Mouse (Mus musculus): ENCODE measurements around the gene Ppp1r9a. TPM values are rescaled to one million over a fixed set of nuclear protein-coding genes. Genes with fewer than 3 reads are reported as not detected.

Ppp1r9a gene
- total and polyA plus RNA-seq, 2 experiments from 2014 or later, result 39.1 to 85.5 TPM

- no peak overlapping the region for H3K4me2 ChIP-seq (ENCODE audit: low read depth)
- H3K27ac ChIP-seq (ENCODE audit: low read depth, low read length), result no peak overlapping the region
- TF ChIP-seq CTCF (IDR thresholded peaks at IDR 0.05; ENCODE audit: low read depth), result no peak
- ATAC-seq (no peak), DNase-seq (no peak)
- H3K9ac ChIP-seq, result no peak overlapping the region
- H3K4me3 ChIP-seq (ENCODE audit: low read depth, low read length), result no peak overlapping the region
- H3K9me3 ChIP-seq (ENCODE audit: low read length), result no peaks in the 10 kb centered on the region
- 93% methylated on average over 5 of the region's 5 CpGs for WGBS
- no peaks in the 10 kb centered on the region for H3K4me1 ChIP-seq (ENCODE audit: insufficient read depth)
- H3K27me3 ChIP-seq (ENCODE audit: insufficient read depth, low read length), result no peaks in the 10 kb centered on the region
- no peaks in the 10 kb centered on the region for H3K36me3 ChIP-seq (ENCODE audit: insufficient read depth)
These were observed 130.4 kb downstream of the Ppp1r9a start for GRCm38 (mm10) chr6:5032986-5033633.

- H3K4me1 ChIP-seq (ENCODE audit: insufficient read depth), result no peaks in the 10 kb centered on the region
- no peak overlapping the region for H3K4me3 ChIP-seq (ENCODE audit: low read depth, low read length)
- DNase-seq, result peak; percentile 6
- no peak overlapping the region for H3K27ac ChIP-seq (ENCODE audit: low read depth, low read length)
- H3K9ac ChIP-seq, result no peak overlapping the region
- no peaks in the 10 kb centered on the region for H3K9me3 ChIP-seq (ENCODE audit: low read length)
- H3K27me3 ChIP-seq (ENCODE audit: insufficient read depth, low read length), result no peaks in the 10 kb centered on the region
- no peak for ATAC-seq
- WGBS, result 62% methylated on average over 4 of the region's 4 CpGs
- no peak overlapping the region for H3K4me2 ChIP-seq (ENCODE audit: low read depth)
- TF ChIP-seq CTCF (IDR thresholded peaks at IDR 0.05; ENCODE audit: low read depth), result no peak
- no peaks in the 10 kb centered on the region for H3K36me3 ChIP-seq (ENCODE audit: insufficient read depth)
These were observed 134.5 kb downstream of the Ppp1r9a start for GRCm38 (mm10) chr6:5037225-5037624.

GRCm38 (mm10) chr6:5038140-5038749, 135.5 kb downstream of the Ppp1r9a start:
- no peak overlapping the region for H3K4me3 ChIP-seq (ENCODE audit: low read depth, low read length)
- no peaks in the 10 kb centered on the region for H3K27me3 ChIP-seq (ENCODE audit: insufficient read depth, low read length)
- no peaks in the 10 kb centered on the region for H3K4me1 ChIP-seq (ENCODE audit: insufficient read depth)
- no peak for TF ChIP-seq CTCF (IDR thresholded peaks at IDR 0.05; ENCODE audit: low read depth)
- 77% methylated on average over 2 of the region's 2 CpGs for WGBS
- ATAC-seq (no peak), DNase-seq (no peak)
- no peak overlapping the region for H3K4me2 ChIP-seq (ENCODE audit: low read depth)
- no peak overlapping the region for H3K9ac ChIP-seq
- H3K27ac ChIP-seq (ENCODE audit: low read depth, low read length), result no peak overlapping the region
- H3K36me3 ChIP-seq (ENCODE audit: insufficient read depth), result no peaks in the 10 kb centered on the region
- H3K9me3 ChIP-seq (ENCODE audit: low read length), result no peaks in the 10 kb centered on the region

DNA sequence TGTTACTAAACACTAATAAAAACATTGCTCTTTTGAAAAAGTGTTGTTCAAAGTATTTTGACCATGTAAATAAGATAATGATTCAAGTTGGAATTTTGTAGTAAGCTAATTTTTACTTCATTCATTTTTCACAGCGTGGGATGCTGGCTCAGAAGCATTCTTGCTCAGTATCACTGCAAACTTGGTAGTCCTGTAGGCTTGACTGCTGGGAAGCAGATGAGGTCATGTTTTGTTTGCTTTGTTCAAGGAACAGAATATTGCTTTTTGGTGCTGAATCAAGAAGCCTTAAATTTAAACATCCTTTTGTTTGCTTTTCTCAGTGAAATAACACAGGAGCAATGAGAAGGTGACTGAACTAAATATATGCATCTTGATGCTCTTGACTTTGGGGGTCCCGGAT, 136.6 kb downstream of the Ppp1r9a start:
- no peak for DNase-seq
- ATAC-seq, result no peak
- Histone ChIP-seq H3K9me3 (ENCODE audit: low read length) (no peaks in the 10 kb centered on the region), H3K4me3 (ENCODE audit: low read depth, low read length) (no peak overlapping the region), H3K27ac (ENCODE audit: low read depth, low read length) (no peak overlapping the region), H3K9ac (no peak overlapping the region), H3K27me3 (ENCODE audit: insufficient read depth, low read length) (no peaks in the 10 kb centered on the region), H3K4me1 (ENCODE audit: insufficient read depth) (no peaks in the 10 kb centered on the region), H3K36me3 (ENCODE audit: insufficient read depth) (no peaks in the 10 kb centered on the region), H3K4me2 (ENCODE audit: low read depth) (no peak overlapping the region)
- 70% methylated on average over 2 of the region's 2 CpGs for WGBS
- TF ChIP-seq CTCF (IDR thresholded peaks at IDR 0.05; ENCODE audit: low read depth), result no peak

DNA sequence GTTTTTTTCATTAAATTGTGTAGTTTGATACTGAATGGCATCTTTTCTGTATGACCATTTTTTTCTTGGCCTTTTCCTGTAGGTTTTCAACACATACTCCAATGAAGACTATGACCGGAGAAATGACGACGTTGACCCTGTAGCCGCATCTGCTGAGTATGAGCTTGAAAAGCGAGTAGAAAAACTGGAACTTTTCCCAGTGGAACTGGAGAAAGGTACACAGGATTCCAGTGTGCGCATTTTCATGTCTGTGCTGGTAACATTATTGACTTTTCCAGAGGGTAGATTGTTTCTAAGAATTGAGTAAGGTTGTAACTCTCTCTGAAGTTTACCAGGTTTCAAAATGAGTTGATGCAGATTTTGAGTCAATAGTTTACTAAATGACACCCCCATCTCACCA, 143.1 kb downstream of the Ppp1r9a start:
- no peak for ATAC-seq
- Histone ChIP-seq H3K27ac (ENCODE audit: low read depth, low read length) (no peak overlapping the region), H3K9ac (no peak overlapping the region), H3K27me3 (ENCODE audit: insufficient read depth, low read length) (no peaks in the 10 kb centered on the region), H3K9me3 (ENCODE audit: low read length) (no peaks in the 10 kb centered on the region), H3K4me2 (ENCODE audit: low read depth) (no peak overlapping the region), H3K4me3 (ENCODE audit: low read depth, low read length) (no peak overlapping the region), H3K4me1 (ENCODE audit: insufficient read depth) (no peaks in the 10 kb centered on the region), H3K36me3 (ENCODE audit: insufficient read depth) (no peaks in the 10 kb centered on the region; the same call in 1 of the 2 replicates)
- WGBS, result 96% methylated on average over 6 of the region's 6 CpGs
- no peak for DNase-seq
- TF ChIP-seq CTCF (IDR thresholded peaks at IDR 0.05; ENCODE audit: low read depth), result no peak

DNA sequence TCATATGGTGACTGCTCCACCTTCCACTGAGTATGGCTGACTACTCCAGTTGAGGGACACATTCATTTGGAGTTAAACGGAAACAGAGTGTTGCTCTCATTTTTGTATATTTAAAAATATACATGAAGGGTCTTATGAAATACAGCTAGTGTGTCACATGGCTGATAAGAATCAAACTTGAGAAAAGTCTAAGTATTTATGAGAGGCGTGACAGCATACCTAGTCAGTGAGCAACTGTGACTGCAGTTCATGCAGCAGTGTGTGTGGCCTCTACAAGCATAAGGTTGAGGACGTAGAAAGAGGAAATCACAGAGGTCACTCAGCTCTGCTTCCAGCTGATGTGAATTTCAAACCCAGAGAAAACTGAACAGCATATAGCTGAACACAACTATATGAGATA, 145.3 kb downstream of the Ppp1r9a start:
- no peak overlapping the region for H3K9ac ChIP-seq
- no peaks in the 10 kb centered on the region; the same call in 1 of the 2 replicates for H3K36me3 ChIP-seq (ENCODE audit: insufficient read depth)
- ATAC-seq (no peak), DNase-seq (no peak)
- no peaks in the 10 kb centered on the region for H3K9me3 ChIP-seq (ENCODE audit: low read length)
- WGBS, result 94% methylated on average over 3 of the region's 3 CpGs
- H3K27ac ChIP-seq (ENCODE audit: low read depth, low read length), result no peak overlapping the region
- H3K27me3 ChIP-seq (ENCODE audit: insufficient read depth, low read length), result no peaks in the 10 kb centered on the region
- no peak overlapping the region for H3K4me3 ChIP-seq (ENCODE audit: low read depth, low read length)
- H3K4me1 ChIP-seq (ENCODE audit: insufficient read depth), result no peaks in the 10 kb centered on the region
- no peak for TF ChIP-seq CTCF (IDR thresholded peaks at IDR 0.05; ENCODE audit: low read depth)
- H3K4me2 ChIP-seq (ENCODE audit: low read depth), result no peak overlapping the region

DNA sequence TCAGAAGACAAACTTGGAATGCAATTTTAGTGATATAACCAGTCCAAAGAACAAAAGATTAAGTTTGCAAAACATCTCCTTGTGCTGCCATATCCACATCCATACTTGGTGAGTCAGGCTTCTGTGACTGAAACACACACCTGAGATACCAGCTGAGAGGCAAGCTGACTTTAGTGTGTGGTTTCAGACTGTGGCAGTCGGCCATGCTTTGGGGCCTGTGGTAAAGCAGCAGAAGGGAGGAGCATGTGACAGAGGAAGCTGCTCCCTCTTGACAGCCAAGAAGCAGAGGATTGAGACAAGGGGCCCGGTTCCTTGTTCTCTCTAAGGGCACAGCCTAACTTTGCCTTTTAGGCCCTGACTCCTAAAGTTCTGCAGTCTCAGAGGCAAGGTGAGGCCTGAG, 149.6 kb downstream of the Ppp1r9a start:
- Histone ChIP-seq H3K27ac (ENCODE audit: low read depth, low read length) (no peak overlapping the region), H3K27me3 (ENCODE audit: insufficient read depth, low read length) (no peaks in the 10 kb centered on the region), H3K4me2 (ENCODE audit: low read depth) (no peak overlapping the region), H3K9me3 (ENCODE audit: low read length) (no peaks in the 10 kb centered on the region), H3K4me3 (ENCODE audit: low read depth, low read length) (no peak overlapping the region), H3K36me3 (ENCODE audit: insufficient read depth) (no peaks in the 10 kb centered on the region; the same call in 1 of the 2 replicates), H3K4me1 (ENCODE audit: insufficient read depth) (no peaks in the 10 kb centered on the region), H3K9ac (no peak overlapping the region)
- no peak for TF ChIP-seq CTCF (IDR thresholded peaks at IDR 0.05; ENCODE audit: low read depth)
- WGBS, result 62% methylated on average over 2 of the region's 2 CpGs
- DNase-seq (no peak), ATAC-seq (no peak)

Data from forebrain, postnatal 0 days (tissue).